Mouse (Mus musculus) liver, adult 2 months (tissue): ENCODE measurements around the gene Trp63.

Source experiments
- CTCF ChIP-seq: fragments of 200-500 bp; IDR thresholded peaks from 2 replicates; pipeline ENCODE4 v1.5.1; 2011; ENCODE audit warnings: low read depth, low read length, control low read depth
- POLR2A ChIP-seq: fragments of 200-500 bp; IDR thresholded peaks from 2 replicates; pipeline ENCODE4 v1.6.1; 2011; ENCODE audit warnings: low read length, control low read depth; ENCODE audit not compliant: insufficient read depth; ENCODE audit errors: extremely low read depth

DNA sequence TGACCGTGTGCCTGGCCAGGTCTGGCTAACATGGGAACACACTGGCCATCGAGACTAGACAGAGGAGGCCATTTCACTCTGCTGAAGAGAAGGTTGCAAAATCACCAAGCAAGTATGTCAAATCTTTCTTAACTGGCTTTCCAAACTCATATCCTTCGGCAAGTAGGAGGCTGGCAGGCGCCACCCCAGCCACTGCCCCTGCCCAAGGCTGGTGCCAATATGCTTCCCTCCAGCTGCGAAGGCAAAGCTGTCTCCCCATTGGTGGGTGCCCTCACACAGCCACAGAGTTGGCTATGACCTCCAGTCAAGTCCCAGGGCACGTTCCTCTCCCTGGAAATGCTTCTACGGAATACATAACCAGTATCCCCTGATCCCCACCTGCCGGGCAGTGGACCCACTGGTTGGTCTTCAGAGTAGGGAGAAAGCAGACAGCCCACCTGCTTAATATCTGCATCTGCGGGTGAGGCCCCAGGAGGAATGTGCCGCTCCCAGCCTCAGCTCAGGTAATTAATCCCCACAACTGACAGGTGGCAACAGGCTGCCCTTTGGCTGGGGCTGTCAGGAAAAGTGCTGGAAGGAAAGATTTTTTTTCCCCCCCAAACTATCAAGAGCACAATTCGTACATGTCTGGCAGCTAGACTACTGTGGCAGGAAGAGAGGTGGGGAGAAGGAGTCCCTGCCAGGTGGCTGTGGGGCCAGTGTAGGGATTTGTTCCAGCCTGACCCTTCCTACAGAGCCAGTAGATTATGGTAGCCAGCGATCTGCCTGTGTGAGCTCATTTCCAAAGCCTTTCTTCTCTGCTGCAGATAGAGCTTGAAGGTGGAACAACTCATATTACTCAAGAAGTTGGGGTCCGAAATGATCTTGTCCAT is 166.3 kb downstream of the Trp63 start:
- TF ChIP-seq CTCF (no peak), POLR2A (no peak)
